Comparison of ENCODE assay signal across 26 mouse cellular contexts in genomic region chrX:11671805-11672204, GRCm38 (mm10).
DNase-seq lines count a peak whose midpoint lies in the region; ATAC-seq and TF ChIP-seq lines count a peak whose summit lies in the region.
"Had no signal": no experiment of that assay in that cellular context is flagged by ENCODE, and none has a peak within 500 bp of the region (broad histone marks: within the 10 kb centered on the region; RNA-seq: fewer than 3 reads in every experiment).

No protein-coding gene starts in this region.

- no peak overlapping the region for H3K9ac ChIP-seq in heart, embryonic 12.5 days
- no peak overlapping the region for H3K9ac ChIP-seq in hindbrain, postnatal 0 days (replicated peaks; ENCODE audit: low read length)
- H3K9ac ChIP-seq: embryonic facial prominence, embryonic 12.5 days; hindbrain, embryonic 14.5 days; kidney, embryonic 15.5 days; midbrain, embryonic 12.5 days; stomach, embryonic 15.5 days had no signal

- peaks cover 6% of the 10 kb centered on the region; the same call in 1 of the 2 replicates for H3K4me1 ChIP-seq in heart, embryonic 12.5 days (replicated peaks)
- H3K4me1 ChIP-seq in hindbrain, postnatal 0 days (ENCODE audit: insufficient read depth, low read length), result no peaks in the 10 kb centered on the region
- H3K4me1 ChIP-seq: embryonic facial prominence, embryonic 12.5 days; midbrain, embryonic 12.5 days; stomach, embryonic 15.5 days had no signal

- H3K27me3 ChIP-seq in heart, embryonic 12.5 days (replicated peaks), result peaks cover 5% of the 10 kb centered on the region
- H3K27me3 ChIP-seq in hindbrain, postnatal 0 days (ENCODE audit: insufficient read depth, low read length), result peaks cover 4% of the 10 kb centered on the region; the same call in 1 of the 2 replicates
- H3K27me3 ChIP-seq: embryonic facial prominence, embryonic 12.5 days; stomach, embryonic 15.5 days had no signal

- no peak for DNase-seq in heart, adult 11 months
- peak; percentile 16 for DNase-seq in brain, adult 2 months (ENCODE audit: low read depth, low spot score)
- peak; percentile 29 for DNase-seq in embryo, embryonic 10.5 days (ENCODE audit: low spot score)
- DNase-seq in ovary, postnatal 14 days (ENCODE audit: low spot score), result no peak
- DNase-seq in hindbrain, postnatal 0 days (ENCODE audit: low spot score), result no peak
- DNase-seq: adrenal gland, adult 8-10 months; B cell, adult 2 months; cerebellum, adult 11 months; cerebellum, adult 9-10 months; gastrocnemius, adult 2 months; kidney, adult 18-20 months; kidney, postnatal 25 days; lung, adult 2 months; right cerebral cortex, postnatal 25 days; thymus, postnatal 14 days had no signal

- no peak overlapping the region for H3K4me2 ChIP-seq in heart, embryonic 12.5 days
- H3K4me2 ChIP-seq in hindbrain, postnatal 0 days (ENCODE audit: low read depth, low read length), result no peak overlapping the region
- H3K4me2 ChIP-seq: embryonic facial prominence, embryonic 12.5 days; hindbrain, embryonic 14.5 days; kidney, embryonic 15.5 days; midbrain, embryonic 12.5 days; stomach, embryonic 15.5 days had no signal

- peak; percentile 45; the same call in 1 of the 2 replicates for ATAC-seq in heart, embryonic 12.5 days (ENCODE audit: insufficient number of reproducible peaks, low FRiP score)
- peak; percentile 79 for ATAC-seq in megakaryocyte progenitor cell, adult 5-6 weeks (replicated peaks; ENCODE audit: poor library complexity)
- ATAC-seq in hindbrain, postnatal 0 days, result no peak
- ATAC-seq: activated CD4-positive, CD25-positive, alpha-beta regulatory T cell, adult 4 months; forebrain, embryonic 16.5 days; inflammation-experienced regulatory T-cells, adult 6 months had no signal

- TF ChIP-seq CTCF in hindbrain, postnatal 0 days (IDR thresholded peaks at IDR 0.05; ENCODE audit: low read depth), result no peak

- 25% methylated on average over 8 of the region's 8 CpGs for WGBS in heart, embryonic 12.5 days
- WGBS in hindbrain, postnatal 0 days, result 76% methylated on average over 8 of the region's 8 CpGs

- H3K4me3 ChIP-seq in heart, embryonic 12.5 days, result no peak overlapping the region
- no peak overlapping the region for H3K4me3 ChIP-seq in hindbrain, postnatal 0 days (ENCODE audit: low read length)
- H3K4me3 ChIP-seq: embryonic facial prominence, embryonic 12.5 days; erythroblast, embryonic 14.5 days; gastrocnemius, adult 2 months; kidney, embryonic 15.5 days; midbrain, embryonic 12.5 days; stomach, embryonic 15.5 days had no signal

- H3K9me3 ChIP-seq in heart, embryonic 12.5 days (replicated peaks), result no peaks in the 10 kb centered on the region
- H3K9me3 ChIP-seq in hindbrain, postnatal 0 days (ENCODE audit: low read length), result no peaks in the 10 kb centered on the region
- H3K9me3 ChIP-seq: embryonic facial prominence, embryonic 12.5 days; kidney, embryonic 15.5 days; midbrain, embryonic 12.5 days; stomach, embryonic 15.5 days had no signal

- H3K36me3 ChIP-seq in heart, embryonic 12.5 days, result no peaks in the 10 kb centered on the region
- no peaks in the 10 kb centered on the region for H3K36me3 ChIP-seq in hindbrain, postnatal 0 days (ENCODE audit: insufficient read depth, low read length)
- H3K36me3 ChIP-seq: embryonic facial prominence, embryonic 12.5 days; kidney, embryonic 15.5 days; midbrain, embryonic 12.5 days; stomach, embryonic 15.5 days had no signal

- no peak overlapping the region for H3K27ac ChIP-seq in heart, embryonic 12.5 days (ENCODE audit: poor library complexity, severe bottlenecking)
- no peak overlapping the region for H3K27ac ChIP-seq in hindbrain, postnatal 0 days
- H3K27ac ChIP-seq: embryonic facial prominence, embryonic 12.5 days; gastrocnemius, adult 2 months; hindbrain, embryonic 14.5 days; kidney, embryonic 15.5 days; midbrain, embryonic 12.5 days; stomach, embryonic 15.5 days had no signal

Comparison
In these comparisons a context has a peak if more than half of its experiments do, and no peak if none do; other contexts are left out.
1. DNase-seq: peak in brain, adult 2 months (single experiment) and embryo, embryonic 10.5 days (single experiment); none in heart, adult 11 months (single experiment), ovary, postnatal 14 days (single experiment) and hindbrain, postnatal 0 days (single experiment).